Mouse (Mus musculus): ENCODE results near the gene Ctnna3. TPM values are rescaled to one million over a fixed set of nuclear protein-coding genes. Genes with fewer than 3 reads are reported as not detected.

Ctnna3 gene
- total and polyA plus RNA-seq, 2 experiments = 0.09 TPM; not detected in 1

GRCm38 (mm10) chr10:63994251-63994650 lies 564.4 kb downstream of the Ctnna3 start:
- H3K4me3 ChIP-seq (ENCODE audit: insufficient read depth, low read depth, low read length) = no peak overlapping the region
- H3K27me3 ChIP-seq (ENCODE audit: control insufficient read depth, insufficient read depth, low read length) = no peaks in the 10 kb centered on the region
- no peaks in the 10 kb centered on the region for H3K36me3 ChIP-seq (ENCODE audit: control insufficient read depth, insufficient read depth, low read length)
- no peak for TF ChIP-seq POLR2A (IDR thresholded peaks at IDR 0.05; ENCODE audit: extremely low read depth, insufficient read depth, low read length)
- no peak for TF ChIP-seq CTCF (IDR thresholded peaks at IDR 0.05; ENCODE audit: low read depth, low read length)
- 78% methylated on average over 5 of the region's 5 CpGs for WGBS
- no peak overlapping the region for H3K27ac ChIP-seq (replicated peaks; ENCODE audit: insufficient read depth, low read depth, low read length)
- H3K79me2 ChIP-seq (ENCODE audit: control insufficient read depth, insufficient read depth, low read length) = no peaks in the 10 kb centered on the region
- no peak overlapping the region for H3K9ac ChIP-seq (ENCODE audit: low read depth, low read length)
- DNase-seq (ENCODE audit: extremely low read depth, low read depth, low spot score) = no peak
- H3K4me1 ChIP-seq (ENCODE audit: control insufficient read depth, insufficient read depth, low read length) = no peaks in the 10 kb centered on the region

GRCm38 (mm10) chr10:64001531-64001930 lies 571.6 kb downstream of the Ctnna3 start:
- no peak for DNase-seq (ENCODE audit: extremely low read depth, low read depth, low spot score)
- TF ChIP-seq POLR2A (IDR thresholded peaks at IDR 0.05; ENCODE audit: extremely low read depth, insufficient read depth, low read length) (no peak), CTCF (IDR thresholded peaks at IDR 0.05; ENCODE audit: low read depth, low read length) (no peak)
- Histone ChIP-seq H3K9ac (ENCODE audit: low read depth, low read length) (no peak overlapping the region), H3K4me3 (ENCODE audit: insufficient read depth, low read depth, low read length) (no peak overlapping the region), H3K36me3 (ENCODE audit: control insufficient read depth, insufficient read depth, low read length) (no peaks in the 10 kb centered on the region), H3K79me2 (ENCODE audit: control insufficient read depth, insufficient read depth, low read length) (no peaks in the 10 kb centered on the region), H3K27me3 (ENCODE audit: control insufficient read depth, insufficient read depth, low read length) (no peaks in the 10 kb centered on the region), H3K27ac (replicated peaks; ENCODE audit: insufficient read depth, low read depth, low read length) (no peak overlapping the region), H3K4me1 (ENCODE audit: control insufficient read depth, insufficient read depth, low read length) (no peaks in the 10 kb centered on the region)
- WGBS = 54% methylated on average over 6 of the region's 6 CpGs

GRCm38 (mm10) chr10:64001996-64002395 lies 572.1 kb downstream of the Ctnna3 start:
- Histone ChIP-seq H3K9ac (ENCODE audit: low read depth, low read length) (no peak overlapping the region), H3K4me3 (ENCODE audit: insufficient read depth, low read depth, low read length) (no peak overlapping the region), H3K27ac (replicated peaks; ENCODE audit: insufficient read depth, low read depth, low read length) (no peak overlapping the region), H3K4me1 (ENCODE audit: control insufficient read depth, insufficient read depth, low read length) (no peaks in the 10 kb centered on the region), H3K27me3 (ENCODE audit: control insufficient read depth, insufficient read depth, low read length) (no peaks in the 10 kb centered on the region), H3K79me2 (ENCODE audit: control insufficient read depth, insufficient read depth, low read length) (no peaks in the 10 kb centered on the region), H3K36me3 (ENCODE audit: control insufficient read depth, insufficient read depth, low read length) (no peaks in the 10 kb centered on the region)
- WGBS = 77% methylated on average over 9 of the region's 9 CpGs
- TF ChIP-seq POLR2A (IDR thresholded peaks at IDR 0.05; ENCODE audit: extremely low read depth, insufficient read depth, low read length) (no peak), CTCF (IDR thresholded peaks at IDR 0.05; ENCODE audit: low read depth, low read length) (no peak)
- DNase-seq (ENCODE audit: extremely low read depth, low read depth, low spot score) = no peak

GRCm38 (mm10) chr10:64020347-64020746 lies 590.4 kb downstream of the Ctnna3 start:
- Histone ChIP-seq H3K4me1 (ENCODE audit: control insufficient read depth, insufficient read depth, low read length) (no peaks in the 10 kb centered on the region), H3K79me2 (ENCODE audit: control insufficient read depth, insufficient read depth, low read length) (no peaks in the 10 kb centered on the region), H3K9ac (ENCODE audit: low read depth, low read length) (no peak overlapping the region), H3K27me3 (ENCODE audit: control insufficient read depth, insufficient read depth, low read length) (no peaks in the 10 kb centered on the region), H3K27ac (replicated peaks; ENCODE audit: insufficient read depth, low read depth, low read length) (no peak overlapping the region), H3K4me3 (ENCODE audit: insufficient read depth, low read depth, low read length) (no peak overlapping the region), H3K36me3 (ENCODE audit: control insufficient read depth, insufficient read depth, low read length) (no peaks in the 10 kb centered on the region)
- no peak for DNase-seq (ENCODE audit: extremely low read depth, low read depth, low spot score)
- WGBS = 97% methylated on average over 1 of the region's 1 CpGs
- TF ChIP-seq POLR2A (IDR thresholded peaks at IDR 0.05; ENCODE audit: extremely low read depth, insufficient read depth, low read length) (no peak), CTCF (IDR thresholded peaks at IDR 0.05; ENCODE audit: low read depth, low read length) (no peak)

DNA sequence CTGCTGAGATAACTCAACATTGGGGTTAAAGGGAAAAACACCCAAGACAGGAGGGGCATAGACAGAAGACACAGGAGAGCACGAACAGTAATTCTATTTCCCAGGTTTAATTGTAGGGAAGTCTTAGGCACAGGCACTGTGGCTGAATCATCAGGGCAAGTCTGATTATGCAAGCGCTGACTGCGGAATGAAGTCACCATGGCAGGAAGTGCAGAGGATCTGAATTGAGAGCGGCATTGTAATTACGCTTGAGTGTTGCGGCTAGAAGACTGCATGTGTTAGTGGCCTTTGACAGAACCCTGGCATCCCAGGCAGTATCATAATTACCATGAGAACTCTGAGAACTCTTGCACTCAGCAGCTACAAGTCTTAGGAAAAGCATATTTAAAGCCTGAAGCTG lies 593.4 kb downstream of the Ctnna3 start:
- H3K36me3 ChIP-seq (ENCODE audit: control insufficient read depth, insufficient read depth, low read length) = no peaks in the 10 kb centered on the region
- H3K4me3 ChIP-seq (ENCODE audit: insufficient read depth, low read depth, low read length) = no peak overlapping the region
- 81% methylated on average over 6 of the region's 6 CpGs for WGBS
- H3K27me3 ChIP-seq (ENCODE audit: control insufficient read depth, insufficient read depth, low read length) = no peaks in the 10 kb centered on the region
- H3K9ac ChIP-seq (ENCODE audit: low read depth, low read length) = no peak overlapping the region
- no peak for DNase-seq (ENCODE audit: extremely low read depth, low read depth, low spot score)
- no peak overlapping the region for H3K27ac ChIP-seq (replicated peaks; ENCODE audit: insufficient read depth, low read depth, low read length)
- TF ChIP-seq POLR2A (IDR thresholded peaks at IDR 0.05; ENCODE audit: extremely low read depth, insufficient read depth, low read length) (no peak), CTCF (IDR thresholded peaks at IDR 0.05; ENCODE audit: low read depth, low read length) (no peak)
- no peaks in the 10 kb centered on the region for H3K4me1 ChIP-seq (ENCODE audit: control insufficient read depth, insufficient read depth, low read length)
- H3K79me2 ChIP-seq (ENCODE audit: control insufficient read depth, insufficient read depth, low read length) = no peaks in the 10 kb centered on the region

DNA sequence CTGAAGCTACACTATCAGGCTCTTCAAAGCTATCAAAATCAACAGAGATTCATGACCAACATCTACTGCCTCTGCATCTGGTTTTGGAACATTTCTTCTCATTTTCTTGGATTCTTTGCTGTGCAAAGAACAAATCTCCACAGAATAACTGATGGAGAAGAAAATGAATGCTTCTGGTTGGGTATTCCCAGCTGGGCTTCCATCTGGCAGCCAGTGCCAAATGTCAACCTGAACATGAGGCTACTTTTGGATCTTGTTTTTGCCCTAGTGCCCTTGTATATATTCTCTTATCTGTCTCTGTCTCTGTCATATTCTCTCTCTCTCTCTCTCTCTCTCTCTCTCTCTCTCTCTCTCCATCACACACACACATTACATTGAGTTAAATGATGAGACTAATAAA lies 601.0 kb downstream of the Ctnna3 start:
- no peak for TF ChIP-seq POLR2A (IDR thresholded peaks at IDR 0.05; ENCODE audit: extremely low read depth, insufficient read depth, low read length)
- TF ChIP-seq CTCF (IDR thresholded peaks at IDR 0.05; ENCODE audit: low read depth, low read length) = no peak
- H3K4me1 ChIP-seq (ENCODE audit: control insufficient read depth, insufficient read depth, low read length) = no peaks in the 10 kb centered on the region
- no peaks in the 10 kb centered on the region for H3K79me2 ChIP-seq (ENCODE audit: control insufficient read depth, insufficient read depth, low read length)
- no peak overlapping the region for H3K4me3 ChIP-seq (ENCODE audit: insufficient read depth, low read depth, low read length)
- no peaks in the 10 kb centered on the region for H3K27me3 ChIP-seq (ENCODE audit: control insufficient read depth, insufficient read depth, low read length)
- H3K27ac ChIP-seq (replicated peaks; ENCODE audit: insufficient read depth, low read depth, low read length) = no peak overlapping the region
- H3K36me3 ChIP-seq (ENCODE audit: control insufficient read depth, insufficient read depth, low read length) = no peaks in the 10 kb centered on the region
- H3K9ac ChIP-seq (ENCODE audit: low read depth, low read length) = no peak overlapping the region
- DNase-seq (ENCODE audit: extremely low read depth, low read depth, low spot score) = no peak
